Mouse (Mus musculus) heart, adult 2 months (tissue): ENCODE results near the gene Dpy19l2.

Experiments used
- CTCF ChIP-seq: fragments of 200-600 bp; IDR thresholded peaks from 2 replicates; pipeline ENCODE4 v1.8.1; 2022; ENCODE audit warnings: antibody characterized with exemption, mild to moderate bottlenecking, moderate library complexity
- EP300 ChIP-seq: fragments of 200-500 bp; IDR thresholded peaks from 2 replicates; pipeline ENCODE4 v1.6.1; 2011; ENCODE audit warnings: low read depth, low read length, control low read depth; ENCODE audit not compliant: insufficient read depth
- POLR2A ChIP-seq: fragments of 200-500 bp; IDR thresholded peaks from 2 replicates; pipeline ENCODE4 v1.6.1; 2011; ENCODE audit warnings: mild to moderate bottlenecking, low read depth, low read length, control low read depth; ENCODE audit not compliant: insufficient read depth

DNA sequence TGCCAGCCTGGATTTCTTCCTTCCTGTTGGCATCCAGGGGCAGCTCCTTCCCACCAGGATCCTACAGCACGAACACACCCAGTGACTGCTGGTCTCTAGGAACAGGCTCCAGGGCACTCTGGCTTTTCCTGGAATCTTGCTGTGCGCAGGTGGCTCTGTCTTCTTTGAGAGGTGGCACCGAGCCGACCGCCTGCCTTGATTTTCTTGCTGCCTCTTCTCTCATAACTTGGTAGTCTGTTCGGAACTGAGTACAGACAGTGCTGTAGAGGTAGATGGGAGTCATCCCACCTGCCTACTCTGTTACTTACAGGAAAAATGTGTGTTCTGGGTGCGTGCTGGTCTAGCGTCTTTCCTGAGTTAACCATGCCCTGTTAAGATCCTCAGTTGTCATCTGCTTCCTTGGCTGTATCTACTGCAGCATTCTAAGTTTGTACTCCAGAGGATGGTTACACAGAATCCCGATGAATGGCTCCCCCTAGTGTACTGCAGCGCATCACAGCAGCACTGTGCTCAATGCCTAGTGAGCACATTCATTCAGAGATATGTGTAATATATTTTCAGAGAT is 179.4 kb downstream of the Dpy19l2 start:
- no peak for TF ChIP-seq POLR2A
- peak; percentile 94 for TF ChIP-seq CTCF
- peak; percentile 51; the same call in 1 of the 2 replicates for TF ChIP-seq EP300
